In the genomic region with DNA sequence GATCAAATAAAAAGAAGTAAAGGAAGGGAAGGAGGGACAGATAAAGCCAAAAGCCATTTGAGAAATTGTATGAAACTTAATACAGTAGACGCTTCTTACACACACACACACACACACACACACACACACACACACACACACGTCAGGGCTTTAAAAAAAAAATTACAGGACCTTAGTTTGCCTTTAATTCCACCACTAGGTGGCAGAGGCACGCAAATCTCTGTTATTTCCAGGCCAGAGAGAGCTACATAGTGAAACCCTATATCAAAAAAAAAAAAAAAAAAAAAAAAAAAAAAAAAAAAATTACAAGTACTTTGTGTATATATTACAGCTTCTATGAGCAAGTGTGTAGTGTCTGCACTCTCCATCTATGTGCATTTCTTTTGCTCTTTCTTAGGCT, we compare ENCODE assay signal across 9 mouse cellular contexts.
DNase-seq lines count a peak whose midpoint lies in the region; ATAC-seq lines count a peak whose summit lies in the region.
"Had no signal": no experiment of that assay in that cellular context is flagged by ENCODE, and none has a peak within 500 bp of the region (broad histone marks: within the 10 kb centered on the region; RNA-seq: fewer than 3 reads in every experiment).

No protein-coding gene starts in this region.

- no peak overlapping the region for H3K9ac ChIP-seq in midbrain, embryonic 11.5 days (ENCODE audit: low read length)
- H3K9ac ChIP-seq in embryonic facial prominence, embryonic 14.5 days (ENCODE audit: low read depth, low read length) = no peak overlapping the region
- no peak overlapping the region for H3K9ac ChIP-seq in hindbrain, embryonic 13.5 days
- no peak overlapping the region for H3K9ac ChIP-seq in midbrain, embryonic 15.5 days

- no peak for ATAC-seq in midbrain, embryonic 11.5 days (ENCODE audit: low FRiP score)
- peak; percentile 30; the same call in 1 of the 2 replicates for ATAC-seq in embryonic facial prominence, embryonic 14.5 days (ENCODE audit: low read depth)
- ATAC-seq in hindbrain, embryonic 13.5 days (ENCODE audit: low FRiP score) = peak; percentile 17; the same call in 1 of the 2 replicates
- ATAC-seq in midbrain, embryonic 15.5 days (replicated peaks) = peak; percentile 74; the same call in 1 of the 2 replicates

- H3K9me3 ChIP-seq in midbrain, embryonic 10.5 days (replicated peaks) = no peaks in the 10 kb centered on the region; the same call in 1 of the 2 replicates
- no peaks in the 10 kb centered on the region; the same call in 1 of the 2 replicates for H3K9me3 ChIP-seq in midbrain, embryonic 11.5 days (ENCODE audit: control insufficient read depth, low read length)
- H3K9me3 ChIP-seq in embryonic facial prominence, embryonic 14.5 days (ENCODE audit: control insufficient read depth, low read length) = no peaks in the 10 kb centered on the region
- no peaks in the 10 kb centered on the region for H3K9me3 ChIP-seq in hindbrain, embryonic 13.5 days
- H3K9me3 ChIP-seq in midbrain, embryonic 15.5 days = no peaks in the 10 kb centered on the region
- H3K9me3 ChIP-seq: megakaryocyte, embryonic 14.5 days had no signal

- H3K36me3 ChIP-seq in midbrain, embryonic 10.5 days = peaks cover 8% of the 10 kb centered on the region; the same call in 1 of the 2 replicates
- no peaks in the 10 kb centered on the region for H3K36me3 ChIP-seq in midbrain, embryonic 11.5 days (ENCODE audit: control insufficient read depth, insufficient read depth, low read length)
- H3K36me3 ChIP-seq in embryonic facial prominence, embryonic 14.5 days (ENCODE audit: control insufficient read depth, insufficient read depth, low read length) = no peaks in the 10 kb centered on the region
- no peaks in the 10 kb centered on the region for H3K36me3 ChIP-seq in hindbrain, embryonic 13.5 days
- no peaks in the 10 kb centered on the region for H3K36me3 ChIP-seq in midbrain, embryonic 15.5 days (replicated peaks)
- no peaks in the 10 kb centered on the region for H3K36me3 ChIP-seq in splenic B cell, adult 2 months (ENCODE audit: control insufficient read depth, insufficient read depth, low read length, poor library complexity, severe bottlenecking)

- H3K27me3 ChIP-seq in midbrain, embryonic 10.5 days (ENCODE audit: low read depth, poor library complexity, severe bottlenecking) = no peaks in the 10 kb centered on the region
- no peaks in the 10 kb centered on the region for H3K27me3 ChIP-seq in midbrain, embryonic 11.5 days (ENCODE audit: control insufficient read depth, insufficient read depth, low read length)
- no peaks in the 10 kb centered on the region for H3K27me3 ChIP-seq in embryonic facial prominence, embryonic 14.5 days (replicated peaks; ENCODE audit: control insufficient read depth, insufficient read depth, low read length)
- no peaks in the 10 kb centered on the region for H3K27me3 ChIP-seq in hindbrain, embryonic 13.5 days
- H3K27me3 ChIP-seq in midbrain, embryonic 15.5 days (replicated peaks) = no peaks in the 10 kb centered on the region
- H3K27me3 ChIP-seq in splenic B cell, adult 2 months (ENCODE audit: control insufficient read depth, insufficient read depth, low read length, poor library complexity, severe bottlenecking) = no peaks in the 10 kb centered on the region
- H3K27me3 ChIP-seq: megakaryocyte, embryonic 14.5 days had no signal

- no peaks in the 10 kb centered on the region for H3K4me1 ChIP-seq in midbrain, embryonic 10.5 days
- H3K4me1 ChIP-seq in midbrain, embryonic 11.5 days (ENCODE audit: control insufficient read depth, insufficient read depth, low read length) = no peaks in the 10 kb centered on the region
- no peaks in the 10 kb centered on the region for H3K4me1 ChIP-seq in embryonic facial prominence, embryonic 14.5 days (ENCODE audit: control insufficient read depth, insufficient read depth, low read length)
- no peaks in the 10 kb centered on the region for H3K4me1 ChIP-seq in hindbrain, embryonic 13.5 days (replicated peaks)
- H3K4me1 ChIP-seq in midbrain, embryonic 15.5 days = no peaks in the 10 kb centered on the region

- H3K4me3 ChIP-seq in midbrain, embryonic 10.5 days = no peak overlapping the region
- H3K4me3 ChIP-seq in midbrain, embryonic 11.5 days (ENCODE audit: low read depth, low read length) = no peak overlapping the region
- no peak overlapping the region for H3K4me3 ChIP-seq in embryonic facial prominence, embryonic 14.5 days (ENCODE audit: low read depth, low read length)
- no peak overlapping the region for H3K4me3 ChIP-seq in hindbrain, embryonic 13.5 days
- no peak overlapping the region for H3K4me3 ChIP-seq in midbrain, embryonic 15.5 days
- H3K4me3 ChIP-seq: megakaryocyte, embryonic 14.5 days had no signal

- peak; percentile 17 for DNase-seq in midbrain, embryonic 10.5 days (ENCODE audit: low spot score)
- no peak for DNase-seq in midbrain, embryonic 11.5 days (ENCODE audit: low spot score, missing footprints)
- peak; percentile 42 to 72 for DNase-seq in adrenal gland, postnatal 36 days
- DNase-seq in embryonic facial prominence, embryonic 14.5 days (ENCODE audit: low spot score) = peak; percentile 80
- DNase-seq in left cerebral cortex, adult 18-20 months (ENCODE audit: low spot score in 2 of 2) = peak; percentile 37 to 53
- peak; percentile 88 for DNase-seq in splenic B cell, adult 2 months (ENCODE audit: low read depth, low spot score)

- 21% methylated on average over 3 of the region's 3 CpGs for WGBS in midbrain, embryonic 10.5 days
- 37% methylated on average over 3 of the region's 3 CpGs for WGBS in midbrain, embryonic 11.5 days
- WGBS in embryonic facial prominence, embryonic 14.5 days = 19% methylated on average over 3 of the region's 3 CpGs
- 32% methylated on average over 3 of the region's 3 CpGs for WGBS in hindbrain, embryonic 13.5 days
- 29% methylated on average over 3 of the region's 3 CpGs for WGBS in midbrain, embryonic 15.5 days

- no peak overlapping the region for H3K27ac ChIP-seq in midbrain, embryonic 10.5 days (replicated peaks)
- H3K27ac ChIP-seq in midbrain, embryonic 11.5 days (ENCODE audit: low read depth, low read length) = no peak overlapping the region
- H3K27ac ChIP-seq in embryonic facial prominence, embryonic 14.5 days (replicated peaks; ENCODE audit: low read depth, low read length) = no peak overlapping the region
- H3K27ac ChIP-seq in hindbrain, embryonic 13.5 days = no peak overlapping the region
- no peak overlapping the region for H3K27ac ChIP-seq in midbrain, embryonic 15.5 days

- H3K4me2 ChIP-seq in midbrain, embryonic 11.5 days = no peak overlapping the region
- H3K4me2 ChIP-seq in embryonic facial prominence, embryonic 14.5 days (ENCODE audit: low read depth, low read length) = no peak overlapping the region
- H3K4me2 ChIP-seq in hindbrain, embryonic 13.5 days = no peak overlapping the region
- no peak overlapping the region for H3K4me2 ChIP-seq in midbrain, embryonic 15.5 days
